Mouse (Mus musculus): ENCODE measurements around the gene Kank1.

The Kank1 gene

DNA sequence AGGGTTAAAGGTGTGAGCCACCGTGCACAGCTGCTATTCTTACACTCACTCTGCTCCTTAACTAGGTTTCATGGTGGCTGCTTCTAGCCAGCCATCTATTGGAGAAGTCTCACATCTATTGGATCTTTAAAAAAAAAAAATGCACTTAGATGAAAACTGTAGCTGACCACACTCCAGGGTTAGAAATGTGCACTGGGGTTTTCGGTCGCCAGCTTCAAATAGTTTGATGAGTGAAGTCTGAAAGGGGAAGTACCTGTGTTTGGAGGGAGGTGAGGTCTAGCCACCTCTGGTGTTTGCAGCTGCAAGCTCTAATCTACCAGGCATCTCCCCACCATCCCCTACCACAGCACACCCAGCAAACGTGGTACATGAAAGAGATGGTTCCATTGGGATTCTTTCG is 74.2 kb downstream of the Kank1 start:
- DNase-seq (ENCODE audit: low spot score in 2 of 2) = no peak

DNA sequence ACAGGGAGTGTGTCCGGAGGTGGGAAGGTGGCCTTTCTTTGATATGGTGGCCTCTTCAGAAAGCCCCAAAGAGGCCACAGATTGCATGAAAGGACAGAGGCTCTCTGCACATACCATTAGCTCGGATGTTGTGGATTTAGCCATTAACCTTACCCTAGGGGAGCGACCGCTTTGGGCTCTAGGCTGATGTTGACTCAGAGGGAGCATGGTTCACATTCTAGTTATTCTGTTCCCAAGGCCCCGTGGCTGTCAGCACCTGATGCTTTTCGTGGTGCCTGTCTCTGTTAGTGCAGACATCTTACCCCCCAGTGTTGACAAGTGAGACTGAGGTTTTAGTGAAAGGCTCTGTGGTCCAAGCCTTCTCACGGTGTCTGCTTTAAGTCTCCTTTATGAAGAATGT is 74.9 kb downstream of the Kank1 start:
- no peak for DNase-seq (ENCODE audit: low spot score in 2 of 2)

DNA sequence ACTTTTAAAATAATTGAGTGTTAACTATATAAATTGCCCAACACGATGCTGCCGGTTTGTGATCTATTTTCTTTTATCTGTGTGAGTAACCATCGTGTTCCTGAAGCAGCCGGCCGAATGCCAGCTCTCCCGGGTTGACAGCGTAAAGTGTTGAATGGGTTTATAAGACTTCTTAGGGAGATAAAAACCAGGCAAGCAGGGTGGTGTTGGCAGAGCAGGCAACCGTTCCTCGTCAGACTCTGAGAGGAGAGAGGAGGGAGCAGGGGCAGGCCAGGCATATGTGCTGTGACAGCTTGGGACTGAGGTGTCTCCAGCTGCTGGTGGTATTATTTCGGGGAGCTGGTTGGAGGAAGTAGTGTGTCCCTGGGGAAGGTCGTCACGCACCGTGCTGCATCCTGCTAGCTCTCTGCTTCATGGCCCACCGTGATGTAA is 78.7 kb downstream of the Kank1 start:
- no peak for DNase-seq (ENCODE audit: low spot score in 2 of 2)

DNA sequence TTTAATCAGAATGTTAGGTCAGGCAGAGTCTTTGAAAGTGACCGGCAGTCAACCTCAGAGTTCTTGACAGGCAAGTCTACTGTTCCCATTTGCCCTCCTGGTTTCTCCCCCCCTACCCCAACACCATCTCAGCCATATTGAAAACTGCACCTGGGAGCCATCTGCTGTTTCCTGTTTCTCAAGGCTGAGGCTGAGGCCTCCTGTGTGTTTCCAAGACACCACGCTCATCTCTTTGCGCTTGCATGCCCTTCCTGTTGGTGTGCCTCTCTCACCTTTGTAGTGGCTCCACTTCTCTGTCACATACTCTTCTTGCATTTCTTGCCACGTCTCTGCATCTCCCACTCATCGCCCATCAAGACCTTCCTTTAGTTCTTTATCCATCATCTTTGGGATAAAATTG is 79.2 kb downstream of the Kank1 start:
- no peak for DNase-seq (ENCODE audit: low spot score in 2 of 2)

DNA sequence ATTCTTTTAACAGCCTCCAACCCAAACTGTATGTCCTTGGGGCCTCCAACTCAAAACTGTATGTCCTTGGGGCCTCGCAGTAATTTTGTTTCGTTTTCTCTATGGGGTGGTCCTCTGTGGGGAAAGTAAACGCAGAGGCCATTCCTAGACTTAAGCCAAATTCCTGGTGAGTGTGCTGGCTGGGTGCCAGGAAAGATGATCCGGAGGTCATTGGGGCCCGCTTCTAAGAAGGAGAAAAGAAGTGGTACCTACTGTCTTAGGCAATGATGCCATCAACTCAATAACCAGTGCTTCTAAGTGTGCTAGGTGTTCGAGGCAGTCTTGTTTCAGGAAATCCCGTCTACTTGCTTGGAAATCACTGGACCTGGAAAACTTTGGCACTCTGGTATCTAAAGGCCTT is 87.5 kb downstream of the Kank1 start:
- no peak for DNase-seq (ENCODE audit: low spot score in 2 of 2)

DNA sequence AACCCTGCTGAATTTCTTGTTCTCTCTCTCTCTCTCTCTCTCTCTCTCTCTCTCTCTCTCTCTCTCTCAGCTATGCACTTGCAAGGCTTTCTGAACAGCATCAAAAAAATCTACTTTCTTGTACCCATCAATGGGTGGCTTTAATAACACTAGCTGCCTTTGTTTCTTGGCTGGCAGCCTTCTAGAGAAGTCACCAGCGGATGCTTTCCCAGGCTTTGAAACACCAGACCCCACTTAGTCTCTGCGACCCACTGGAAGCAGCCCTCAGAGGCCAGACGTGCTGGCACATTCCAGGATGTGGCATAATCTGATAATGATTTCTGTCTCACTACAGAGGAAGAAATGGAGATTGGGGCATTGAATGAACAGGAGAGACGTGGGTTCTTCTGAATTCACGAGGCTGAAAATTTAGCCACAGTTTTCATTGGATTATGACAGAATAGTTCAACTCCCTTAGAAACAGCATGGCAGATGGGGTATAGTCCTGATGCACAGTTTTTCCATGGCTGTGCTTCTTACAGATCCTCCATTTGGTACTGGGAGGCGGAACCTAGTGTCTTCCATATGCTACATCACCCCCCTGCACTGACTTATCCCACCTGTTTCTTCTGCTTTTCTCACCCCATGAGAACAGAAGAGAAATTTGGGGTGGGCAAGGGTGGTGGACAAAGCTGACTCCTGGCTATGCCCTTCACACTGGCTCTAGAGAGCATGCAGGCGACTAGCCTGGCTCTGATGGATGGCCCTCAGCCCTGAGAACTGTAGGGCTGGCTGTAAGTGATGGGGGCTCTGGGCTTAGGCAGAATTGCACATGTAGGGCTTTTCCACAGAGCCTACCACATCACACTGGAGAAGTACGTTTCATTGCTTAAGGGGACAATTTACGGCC is 88.6 kb downstream of the Kank1 start:
- no peak for DNase-seq (ENCODE audit: low spot score in 2 of 2)

DNA sequence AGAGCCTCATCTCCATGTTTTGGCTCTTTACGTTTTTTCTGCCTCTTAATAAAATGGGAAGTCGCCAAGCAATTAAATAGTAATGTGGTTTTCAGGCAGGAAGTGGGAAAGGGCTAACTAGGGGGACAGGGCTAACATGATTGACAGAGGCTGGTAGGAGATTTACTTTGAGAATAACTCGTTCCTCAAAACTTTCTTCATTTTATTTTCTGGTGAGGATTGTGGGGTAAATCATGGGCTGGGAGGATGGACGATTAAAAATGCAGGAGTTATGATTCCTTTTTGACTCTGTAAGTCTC is 89.2 kb downstream of the Kank1 start:
- DNase-seq (ENCODE audit: low spot score in 2 of 2) = no peak

DNA sequence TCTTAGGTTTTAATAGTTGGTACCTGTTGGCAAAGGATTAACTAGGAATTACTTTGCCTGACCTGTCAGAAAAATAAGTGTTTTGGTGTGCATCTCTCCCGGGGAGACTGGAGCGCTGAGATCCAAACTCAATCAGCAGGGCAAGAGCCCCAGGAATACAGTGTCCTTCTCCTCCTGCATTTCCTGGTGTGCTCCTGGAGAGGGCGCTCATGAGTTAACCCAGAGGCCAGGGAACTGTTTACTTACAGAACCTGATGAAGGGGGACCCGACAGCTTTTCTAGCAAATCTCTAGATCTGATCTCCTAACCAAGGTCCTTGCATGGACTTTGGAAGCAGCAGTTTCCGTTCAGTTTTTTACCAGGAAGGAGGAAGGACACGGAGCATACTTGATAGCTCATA is 90.9 kb downstream of the Kank1 start:
- no peak for DNase-seq (ENCODE audit: low spot score in 2 of 2)

DNA sequence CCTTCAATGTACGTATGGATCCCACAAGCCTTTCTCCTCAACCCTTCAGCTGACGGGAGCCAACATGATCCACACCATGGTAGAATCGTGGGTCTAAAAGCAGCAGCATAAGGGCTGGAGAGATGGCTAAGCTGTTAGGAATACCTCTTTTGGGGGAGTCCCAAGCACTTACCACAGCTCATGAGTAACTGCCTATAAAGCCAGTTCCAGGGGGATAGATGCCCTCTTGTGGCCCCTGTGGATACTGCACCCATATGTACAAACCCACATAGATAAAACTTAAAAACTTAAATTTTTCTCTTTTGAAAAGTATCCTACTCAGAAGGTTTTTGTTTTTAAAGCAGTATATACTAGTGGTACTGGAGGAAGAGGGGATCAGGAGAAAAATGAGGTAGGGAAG is 97.6 kb downstream of the Kank1 start:
- peak in 1 of 2 experiments; percentile 41 for DNase-seq (ENCODE audit: low spot score in 2 of 2)

DNA sequence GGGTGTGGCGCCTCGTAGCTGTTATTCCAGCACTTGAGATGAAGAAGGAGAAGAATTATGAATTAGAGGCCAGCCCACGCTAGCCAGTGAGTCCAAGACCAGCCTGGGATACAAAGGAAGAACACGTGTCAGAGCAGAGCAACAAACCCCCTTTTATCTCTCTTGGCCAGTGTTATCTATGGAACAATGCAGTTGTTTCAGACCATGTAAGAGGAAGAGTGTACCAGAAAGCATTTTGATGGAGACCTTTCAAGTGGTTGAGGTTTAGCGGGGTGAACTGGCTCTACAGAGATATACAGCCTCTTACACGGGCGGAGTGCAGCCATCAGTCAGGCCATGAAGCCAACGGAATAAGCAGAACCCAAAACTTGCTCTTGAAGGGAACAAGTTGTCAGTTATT is 100.0 kb downstream of the Kank1 start:
- DNase-seq (ENCODE audit: low spot score in 2 of 2) = no peak

DNA sequence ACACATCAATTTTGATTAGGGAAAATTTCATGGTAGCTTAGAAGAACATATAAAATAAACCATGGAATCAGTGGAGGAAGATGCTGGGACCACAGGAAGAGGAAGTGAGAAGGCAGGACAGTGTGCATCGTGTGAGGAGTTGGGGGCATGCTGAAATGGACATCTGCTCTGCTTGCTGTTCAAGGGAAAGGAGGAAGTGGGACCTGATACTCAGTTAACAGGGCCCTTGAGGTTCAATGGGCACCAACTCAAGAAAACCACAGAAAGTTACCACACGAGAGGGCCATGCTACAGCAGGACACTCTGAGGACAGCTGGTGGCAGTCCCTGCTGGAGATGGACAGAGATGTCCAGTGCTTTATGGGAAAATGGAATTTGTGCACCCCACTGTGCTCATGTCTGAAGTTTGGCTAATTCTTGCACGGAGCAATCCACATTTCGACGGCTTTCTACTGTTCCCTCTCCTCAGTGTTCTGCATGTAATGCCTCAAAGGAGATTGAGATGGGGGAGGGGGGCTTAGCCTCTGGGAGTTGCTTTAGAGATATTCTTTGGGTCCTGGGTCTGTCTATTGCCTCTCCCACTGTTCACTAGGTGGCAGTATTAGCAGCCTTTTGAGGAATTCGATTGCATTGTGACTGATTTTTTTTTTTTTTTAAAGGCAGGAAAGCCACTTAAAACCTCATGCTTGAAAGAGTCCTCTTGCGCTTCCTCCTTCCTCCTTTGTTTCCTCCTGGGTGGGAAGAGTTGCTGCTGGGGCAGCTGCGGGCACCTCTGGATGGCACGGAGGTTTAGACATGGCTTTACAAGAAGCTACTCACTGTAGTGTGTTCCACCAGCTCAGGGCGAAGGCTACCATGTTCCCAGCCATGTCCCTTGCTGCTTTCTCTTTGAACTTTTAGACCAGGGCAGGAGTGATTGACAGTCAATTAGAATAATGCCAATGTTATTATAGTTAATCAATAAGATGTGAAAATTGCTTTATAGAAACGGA is 104.2 kb downstream of the Kank1 start:
- no peak for DNase-seq (ENCODE audit: low spot score in 2 of 2)

DNA sequence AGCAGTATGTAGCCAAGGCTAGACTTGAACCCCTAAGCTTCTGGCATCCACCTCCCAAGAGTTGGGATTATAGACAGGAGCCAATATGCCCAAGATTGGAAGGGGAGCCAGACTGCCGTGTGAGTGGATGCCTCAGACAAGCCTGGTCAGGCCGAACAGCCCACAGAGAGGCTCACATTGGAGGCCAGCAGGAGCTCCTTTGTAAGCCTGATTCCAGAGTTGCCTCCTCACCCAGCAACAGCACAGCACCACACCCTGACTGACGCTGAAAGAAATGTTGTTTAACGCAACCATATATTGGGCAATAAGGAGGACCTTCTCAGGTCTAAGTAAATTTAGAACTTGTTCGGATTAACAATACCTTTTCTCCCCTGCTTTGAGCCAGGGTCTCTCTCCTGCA is 105.3 kb downstream of the Kank1 start:
- no peak for DNase-seq (ENCODE audit: low spot score in 2 of 2)

DNA sequence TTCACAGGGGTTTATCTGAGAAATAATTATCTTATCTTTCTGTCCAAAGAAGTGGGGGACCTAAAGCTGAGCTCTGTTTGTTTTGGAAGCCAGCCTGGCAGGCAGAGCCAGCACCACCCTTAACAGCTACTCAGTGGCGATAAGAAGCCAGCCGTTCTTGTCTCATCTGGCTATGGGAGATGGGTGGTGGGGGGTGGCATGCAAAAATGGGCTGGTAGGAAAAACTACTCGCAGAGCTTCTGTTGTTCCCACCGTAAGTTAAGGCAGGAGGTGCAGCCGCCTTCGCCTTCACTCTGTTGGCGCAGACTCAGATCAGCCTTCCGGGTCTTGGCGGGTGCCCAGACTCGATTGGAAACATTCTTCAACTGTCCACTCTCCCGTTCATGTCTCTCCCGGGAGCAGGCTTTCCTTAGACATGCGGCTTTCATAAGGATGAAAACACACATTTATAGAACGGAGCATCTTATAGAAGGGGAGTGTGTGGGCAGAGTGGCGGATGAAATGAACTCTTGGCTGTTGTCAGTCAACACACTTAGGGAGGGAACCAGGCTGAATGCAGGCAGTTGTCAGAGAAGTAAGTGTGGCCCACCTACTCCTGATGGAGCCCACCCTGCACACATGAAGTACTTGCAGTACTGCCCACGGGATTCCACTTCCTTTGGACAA is 107.0 kb downstream of the Kank1 start:
- no peak for DNase-seq (ENCODE audit: low spot score in 2 of 2)

DNA sequence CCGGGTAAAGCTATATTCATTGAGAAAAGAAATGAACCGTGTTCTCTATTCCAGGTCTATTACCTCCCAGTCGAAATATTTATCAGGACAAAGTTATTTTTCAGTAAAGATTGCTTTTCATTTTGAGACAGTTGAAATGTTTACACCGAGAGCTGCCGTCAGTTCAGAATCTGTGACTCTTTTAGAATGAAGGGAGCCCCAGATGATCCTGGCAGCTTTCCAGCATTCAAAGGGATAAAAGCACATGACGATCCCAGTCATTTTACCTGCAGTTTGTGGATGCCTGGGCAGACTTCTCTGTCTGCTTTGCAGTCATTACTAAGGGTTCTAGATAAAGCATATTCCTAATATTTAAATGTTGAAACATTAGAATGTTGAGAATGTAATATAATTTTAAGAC is 107.6 kb downstream of the Kank1 start:
- DNase-seq (ENCODE audit: low spot score in 2 of 2) = no peak

DNA sequence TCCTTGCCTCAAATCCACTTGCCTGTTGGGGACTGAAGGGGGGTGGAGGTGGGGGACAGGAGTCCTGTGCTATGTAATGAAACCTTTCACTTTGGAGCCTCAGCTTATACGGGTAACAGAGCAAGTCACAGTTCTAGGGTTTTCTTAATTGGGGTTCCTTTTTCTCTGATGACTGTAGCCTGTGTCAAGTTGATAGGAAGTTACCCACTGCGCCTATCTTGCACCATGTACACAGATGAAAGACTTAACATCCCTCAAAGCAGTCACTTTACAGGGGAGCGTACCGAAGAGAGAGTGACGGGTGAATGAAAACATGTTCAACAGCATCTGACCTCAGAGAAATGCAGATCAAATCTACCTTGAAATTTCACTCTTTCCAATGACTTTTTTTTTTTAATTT is 109.2 kb downstream of the Kank1 start:
- no peak for DNase-seq (ENCODE audit: low spot score in 2 of 2)

DNA sequence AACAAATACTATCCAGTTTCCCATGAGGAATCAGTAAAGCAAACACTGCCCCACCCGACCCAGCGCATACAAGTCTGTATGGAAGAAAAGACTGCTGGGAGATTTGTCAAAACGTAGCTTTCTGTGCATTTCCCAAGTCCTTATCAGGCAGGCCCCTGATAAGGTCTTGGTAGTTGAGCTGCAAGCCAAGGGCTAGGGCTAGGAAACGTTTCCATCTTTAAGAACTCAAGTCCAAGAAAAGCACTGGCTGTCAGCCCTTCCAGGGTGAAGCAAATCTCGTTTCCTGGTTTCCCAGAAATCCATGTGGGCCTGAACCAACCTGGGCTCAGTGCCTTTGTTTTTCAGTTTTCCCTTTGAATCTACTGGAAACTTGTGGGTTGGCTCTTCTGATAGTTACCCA is 110.7 kb downstream of the Kank1 start:
- no peak for DNase-seq (ENCODE audit: low spot score in 2 of 2)

DNA sequence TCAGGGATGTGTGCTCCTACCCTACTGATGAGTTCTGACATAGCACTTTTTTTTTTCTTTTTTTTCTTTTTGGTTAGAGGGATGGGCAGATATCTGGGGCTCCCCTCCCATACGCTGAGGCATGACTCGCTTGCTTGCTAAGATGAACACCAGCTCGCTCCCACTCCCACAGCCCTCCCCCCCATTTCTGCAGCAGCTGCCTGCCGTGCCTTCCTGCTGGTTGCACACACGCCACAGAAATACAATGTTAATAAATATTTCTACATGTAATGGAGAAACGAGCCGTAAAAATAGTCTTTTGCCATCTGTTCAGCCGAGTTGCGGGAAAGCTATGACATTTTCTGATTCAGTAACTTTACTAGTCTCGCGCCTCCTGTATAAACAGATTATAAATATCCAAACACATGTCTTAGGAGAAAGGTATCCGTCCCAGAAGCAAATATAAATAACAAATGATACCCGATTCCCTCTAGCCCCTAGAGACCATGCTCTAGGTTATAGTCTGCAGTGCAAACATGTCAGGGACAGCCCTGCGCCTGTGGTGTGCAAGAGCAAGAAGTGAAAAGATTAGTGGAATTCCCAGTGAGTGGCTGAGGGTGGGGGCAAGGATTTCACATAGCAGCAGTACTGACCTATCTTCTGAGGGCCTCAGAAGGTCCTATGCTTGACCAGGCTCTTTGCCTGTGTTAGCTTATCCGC is 114.6 kb downstream of the Kank1 start:
- DNase-seq (ENCODE audit: low spot score in 2 of 2) = no peak

DNA sequence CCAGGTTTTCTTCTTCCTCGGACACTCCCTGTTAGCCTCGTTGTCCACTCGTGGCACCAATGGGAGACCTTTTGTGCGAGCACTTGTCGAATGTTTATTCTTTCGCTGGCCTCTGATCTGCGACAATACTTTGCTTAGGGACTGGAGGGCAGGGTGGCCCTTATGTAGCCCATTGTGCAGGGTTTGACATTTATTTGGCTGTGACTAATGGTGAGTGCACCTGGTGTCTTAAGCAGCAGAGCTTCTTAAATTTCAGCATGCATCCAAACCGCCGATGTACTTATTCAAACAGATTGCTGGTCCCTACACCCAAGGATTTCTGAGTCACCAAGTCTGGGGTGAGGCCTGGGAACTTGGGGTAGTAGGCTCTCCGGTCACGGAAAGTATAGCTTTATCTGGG is 120.3 kb downstream of the Kank1 start:
- DNase-seq (ENCODE audit: low spot score in 2 of 2) = no peak

DNA sequence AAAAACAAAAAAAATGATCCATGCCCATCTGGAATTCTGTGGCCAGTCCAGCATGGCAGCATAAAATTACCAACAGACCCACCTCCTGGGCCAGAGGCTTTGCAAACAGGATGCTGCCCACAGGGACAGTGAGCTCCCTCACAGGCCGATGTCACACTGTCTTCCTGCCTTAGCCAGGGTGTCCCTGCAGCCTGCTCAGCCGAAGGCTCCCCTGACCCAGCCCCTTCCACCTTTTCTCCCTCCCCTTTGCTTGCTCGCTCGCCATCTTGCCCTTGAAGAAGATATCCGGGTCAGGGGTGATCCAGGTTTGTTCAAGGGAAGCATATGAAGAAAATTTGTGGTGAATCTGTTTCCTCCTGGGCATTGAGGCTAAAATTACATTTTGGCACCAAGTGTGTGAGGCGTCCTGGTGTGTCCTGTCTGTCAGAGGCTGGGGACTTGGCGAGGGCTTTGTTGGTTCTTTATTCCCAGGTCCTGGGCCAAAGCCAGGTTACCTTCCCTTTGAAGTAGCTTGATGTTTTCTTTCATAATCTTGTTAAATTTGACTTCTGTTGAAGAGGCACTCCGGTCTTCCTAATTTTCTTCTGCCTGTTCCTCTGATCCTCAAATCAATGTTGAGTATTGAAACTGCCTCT is 121.8 kb downstream of the Kank1 start:
- DNase-seq (ENCODE audit: low spot score in 2 of 2) = no peak

DNA sequence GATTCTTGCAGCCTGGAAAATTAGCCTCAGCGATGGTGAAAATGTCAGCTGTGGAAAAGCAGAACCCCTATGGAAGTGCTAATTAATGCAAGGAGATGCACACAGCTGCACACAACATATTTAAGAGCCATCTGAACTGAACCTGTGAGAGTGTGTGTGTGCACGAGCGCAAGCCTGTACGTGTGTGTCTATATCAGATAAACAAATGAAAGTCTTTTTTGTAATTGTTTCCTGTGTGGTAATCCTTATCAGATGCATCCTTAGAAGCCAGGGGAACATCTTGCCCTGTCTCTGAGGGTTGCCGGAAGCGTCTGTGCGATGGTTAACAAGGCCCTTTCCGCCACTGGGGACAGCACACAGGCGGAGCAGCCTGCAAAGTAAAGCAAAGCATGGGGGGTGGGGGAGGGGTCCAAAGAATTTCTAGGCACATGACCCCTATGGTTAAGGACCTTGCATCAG is 123.8 kb downstream of the Kank1 start:
- no peak for DNase-seq (ENCODE audit: low spot score in 2 of 2)

DNA sequence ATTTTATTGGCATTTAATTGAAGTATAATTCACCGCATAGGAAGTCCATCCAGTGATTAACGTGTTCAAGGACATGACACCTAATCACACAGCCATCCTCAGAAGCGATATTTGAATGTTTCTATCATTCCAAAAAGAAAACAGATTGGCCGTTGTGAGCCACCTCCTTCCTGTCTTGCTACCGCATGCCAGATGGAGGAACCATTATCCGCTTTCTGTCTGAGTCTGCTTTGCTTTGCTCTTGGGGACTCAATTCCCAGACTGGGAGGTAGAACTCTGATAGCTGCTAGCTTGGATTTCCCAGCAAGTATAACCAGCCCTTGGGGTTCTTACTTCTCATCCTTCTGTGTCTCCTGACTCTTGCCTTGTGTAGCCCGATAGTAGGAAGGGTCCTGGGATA is 125.2 kb downstream of the Kank1 start:
- no peak for DNase-seq (ENCODE audit: low spot score in 2 of 2)
